22 mouse cellular contexts compared by ENCODE assay signal in genomic region chr1:59730106-59730505, GRCm38 (mm10). TPM values are rescaled to one million over a fixed set of nuclear protein-coding genes. Genes with fewer than 3 reads are reported as not detected.
DNase-seq lines count a peak whose midpoint lies in the region; TF ChIP-seq lines count a peak whose summit lies in the region.
"Had no signal": no experiment of that assay in that cellular context is flagged by ENCODE, and none has a peak within 500 bp of the region (broad histone marks: within the 10 kb centered on the region; RNA-seq: fewer than 3 reads in every experiment).

No protein-coding gene starts in this region.

- no peak for TF ChIP-seq POLR2A in cerebellum, adult 2 months (IDR thresholded peaks at IDR 0.05; ENCODE audit: borderline replicate concordance, insufficient read depth, low read length)

- TF ChIP-seq CTCF in cerebellum, adult 2 months (IDR thresholded peaks at IDR 0.05; ENCODE audit: borderline replicate concordance, insufficient read depth, low read depth, low read length) = no peak

- no peak overlapping the region for H3K4me3 ChIP-seq in cerebellum, adult 2 months (replicated peaks; ENCODE audit: insufficient read depth, low read depth, low read length)
- H3K4me3 ChIP-seq: embryonic facial prominence, embryonic 13.5 days; heart, embryonic 13.5 days; limb, embryonic 10.5 days; megakaryocyte, embryonic 14.5 days; midbrain, embryonic 15.5 days; neural tube, embryonic 15.5 days had no signal

- no peak overlapping the region for H3K27ac ChIP-seq in cerebellum, adult 2 months (ENCODE audit: insufficient read depth, low read length)
- H3K27ac ChIP-seq: embryonic facial prominence, embryonic 13.5 days; heart, embryonic 13.5 days; hindbrain, postnatal 0 days; limb, embryonic 10.5 days; midbrain, embryonic 15.5 days; neural tube, embryonic 15.5 days had no signal

- no peaks in the 10 kb centered on the region for H3K4me1 ChIP-seq in cerebellum, adult 2 months (ENCODE audit: control insufficient read depth, insufficient read depth, low read length)
- H3K4me1 ChIP-seq: limb, embryonic 10.5 days; midbrain, embryonic 15.5 days; neural tube, embryonic 15.5 days had no signal

- H3K27me3 ChIP-seq in cerebellum, adult 2 months (ENCODE audit: control insufficient read depth, insufficient read depth, low read length) = no peaks in the 10 kb centered on the region
- H3K27me3 ChIP-seq: CH12.LX; embryonic facial prominence, embryonic 13.5 days; heart, embryonic 13.5 days; midbrain, embryonic 15.5 days; neural tube, embryonic 15.5 days had no signal

- WGBS in cerebellum, adult 2 months = 51% methylated on average over 8 of the region's 8 CpGs

- DNase-seq in cerebellum, postnatal 14 days = peak; percentile 4 to 9
- no peak for DNase-seq in cerebellum, adult 2 months
- DNase-seq in lung, adult 18-20 months = peak; percentile 21 to 51
- DNase-seq in lung, postnatal 25 days (ENCODE audit: low spot score) = no peak
- DNase-seq in kidney, postnatal 4 days = peak; percentile 21 to 37
- peak; percentile 39 to 62 for DNase-seq in lung, postnatal 4 days
- DNase-seq in left cerebral cortex, adult 18-20 months (ENCODE audit: low spot score in 2 of 2) = no peak
- no peak for DNase-seq in thymus, postnatal 10 days (ENCODE audit: low spot score in 2 of 2)
- DNase-seq: cerebellum, adult 8-10 months; forebrain, postnatal 0 days; heart, postnatal 36 days; liver, postnatal 0 days; right cerebral cortex, postnatal 14 days; spleen, adult 18-20 months had no signal

RNA-seq across cellular contexts. Expression of gene Bmpr2, which starts 33.1 kb away (rescaled TPM):
- 22.1 and 23.7 TPM in 2 replicates for polyA plus RNA-seq in cerebellum, adult 2 months (2012; rRNA removed)
- 10 to 100 TPM; 90.8 to 91.0 TPM for total RNA-seq in left cerebral cortex, adult 18-20 months (2021)

RNA-seq across cellular contexts. Expression of gene Nop58, which starts 45.3 kb away (rescaled TPM):
- 22.5 and 25.8 TPM in 2 replicates for polyA plus RNA-seq in cerebellum, adult 2 months (2012; rRNA removed)
- total RNA-seq in left cerebral cortex, adult 18-20 months (2021) = 10 to 100 TPM; 54.9 to 60.2 TPM

RNA-seq across cellular contexts. Expression of gene Sumo1, which starts 59.5 kb away (rescaled TPM):
- 110 and 116 TPM in 2 replicates for polyA plus RNA-seq in cerebellum, adult 2 months (2012; rRNA removed)
- 100 to 1,000 TPM; 123 to 129 TPM for total RNA-seq in left cerebral cortex, adult 18-20 months (2021)

Comparison
In these comparisons a context has a peak if more than half of its experiments do, and no peak if none do; other contexts are left out.
1. DNase-seq: peak in cerebellum, postnatal 14 days (2 of 2), lung, adult 18-20 months (2 of 2), kidney, postnatal 4 days (2 of 2) and lung, postnatal 4 days (2 of 2); none in cerebellum, adult 2 months (0 of 2), lung, postnatal 25 days (single experiment), left cerebral cortex, adult 18-20 months (0 of 2) and thymus, postnatal 10 days (0 of 2).